Mouse (Mus musculus) T-helper 2 cell (primary cell): ENCODE results near the gene Tmed6.

Source experiments
- in situ Hi-C: fragments of 300-600 bp; cut with MboI, MseI; formaldehyde crosslinking; loops from one replicate; pipeline ENCODE4 v1.15.1; 2025; ENCODE audit warnings: high pct_unique_total_duplicates

Tmed6 gene

DNA sequence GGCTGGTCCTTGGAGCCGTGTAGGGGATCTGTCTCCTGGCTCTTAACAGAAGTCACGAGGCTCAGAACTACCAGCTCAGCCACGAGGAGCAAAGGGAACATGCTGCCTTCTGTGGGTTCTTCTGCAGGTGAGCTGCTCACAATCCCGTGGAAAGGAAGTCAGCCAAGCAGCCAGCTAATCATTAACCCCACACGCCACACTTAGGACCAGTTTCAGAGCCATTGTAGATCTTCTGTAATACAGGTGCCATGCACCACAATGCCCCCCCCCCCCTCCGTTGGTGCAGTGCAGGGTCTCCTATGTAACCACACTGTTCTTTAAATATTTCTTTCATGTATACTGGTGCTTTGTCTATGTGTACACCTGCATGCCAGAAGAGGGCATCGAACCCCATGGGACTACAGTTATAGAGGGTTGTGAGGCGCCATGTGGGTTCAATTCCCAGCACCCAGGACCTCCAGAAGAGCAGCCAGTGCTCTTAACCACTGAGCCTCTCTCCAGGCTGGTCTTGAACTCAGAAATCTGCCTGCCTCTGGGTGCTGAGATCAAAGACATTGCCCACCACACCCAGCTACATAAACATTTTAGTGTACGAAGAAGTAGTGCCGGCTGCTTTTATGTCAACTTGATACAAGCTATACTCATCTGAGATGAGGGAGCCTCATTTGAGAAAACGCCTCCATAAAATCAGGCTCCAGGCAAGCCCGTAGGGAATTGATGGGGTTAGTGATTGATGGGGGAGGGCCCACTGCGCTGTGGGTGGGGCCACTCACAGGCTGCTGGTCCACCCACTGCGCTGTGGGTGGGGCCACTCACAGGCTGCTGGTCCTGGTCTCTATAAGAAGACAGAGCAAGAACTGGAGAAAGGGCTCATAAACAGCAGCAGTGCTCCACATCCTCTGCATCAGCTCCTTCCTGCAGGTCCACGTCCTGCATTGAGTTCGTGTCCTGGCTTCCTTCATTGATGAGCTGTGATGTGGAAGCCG is at the start of gene Tmed6:
Gene Tmed6, minus strand, starts transcription at position 134 of the 986 bp plus-strand sequence.
- in situ Hi-C loops = no loop called here

DNA sequence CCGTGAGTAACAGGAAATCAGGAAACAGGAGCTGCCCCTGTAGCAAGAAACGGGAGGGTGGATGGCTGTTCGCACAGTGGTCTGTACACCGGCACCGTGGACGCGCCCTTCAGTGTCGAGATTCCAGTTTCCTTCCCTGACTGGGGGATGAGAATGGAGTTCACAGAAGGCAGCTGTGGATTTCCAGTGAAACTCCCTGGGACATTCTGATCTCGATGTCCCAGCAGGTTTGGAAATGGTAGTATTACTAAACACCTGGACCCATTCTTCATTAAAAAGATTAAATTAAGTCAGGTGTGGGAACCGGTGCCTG is 49.5 kb upstream of the Tmed6 start:
- in situ Hi-C loops = loop anchor here (25.0 kb wide), 1 partner anchor 197 kb away; no protein-coding TSS in a partner anchor

DNA sequence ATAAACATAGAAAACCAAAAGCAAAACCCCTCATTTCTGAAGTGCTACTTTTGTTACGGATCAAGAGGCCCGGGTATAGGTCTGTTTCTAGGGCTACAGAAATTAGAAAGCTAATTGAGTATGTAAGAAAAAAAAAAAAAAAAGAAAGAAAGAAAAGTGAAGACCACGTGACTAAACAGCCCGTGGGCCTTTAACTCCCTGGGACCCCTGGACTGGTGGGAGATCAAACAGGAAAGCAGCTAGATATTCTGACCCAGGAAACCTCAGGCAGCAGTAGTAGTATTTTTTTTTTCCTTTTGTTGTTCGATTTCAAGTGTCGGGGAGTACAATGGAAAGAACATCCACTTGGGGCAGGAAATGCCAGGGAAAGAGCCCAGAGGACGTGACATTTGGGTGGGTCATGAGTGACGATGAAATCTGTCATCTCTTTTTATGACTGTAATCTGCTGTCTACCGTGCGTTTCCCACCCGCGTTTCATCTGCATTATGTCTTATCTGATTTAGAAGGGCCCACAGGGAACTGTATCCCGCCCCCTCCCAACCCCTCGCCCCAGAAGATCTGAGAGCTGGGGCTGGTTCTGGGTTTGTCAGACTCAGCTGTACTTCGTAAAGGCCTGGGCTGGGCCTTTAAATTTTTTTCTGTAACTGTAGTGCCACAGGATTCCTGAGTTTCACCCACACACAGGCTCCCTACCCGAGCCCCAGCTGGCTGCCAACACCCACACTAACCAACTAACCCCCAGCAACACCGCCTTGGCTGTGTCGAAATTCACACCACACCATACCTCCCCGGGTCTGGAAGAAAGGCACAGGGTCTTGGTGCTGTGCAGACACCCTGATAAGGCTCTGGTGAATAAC is 48.9 kb upstream of the Tmed6 start:
- in situ Hi-C loops = loop anchor here (25.0 kb wide), 1 partner anchor 198 kb away; no protein-coding TSS in a partner anchor

DNA sequence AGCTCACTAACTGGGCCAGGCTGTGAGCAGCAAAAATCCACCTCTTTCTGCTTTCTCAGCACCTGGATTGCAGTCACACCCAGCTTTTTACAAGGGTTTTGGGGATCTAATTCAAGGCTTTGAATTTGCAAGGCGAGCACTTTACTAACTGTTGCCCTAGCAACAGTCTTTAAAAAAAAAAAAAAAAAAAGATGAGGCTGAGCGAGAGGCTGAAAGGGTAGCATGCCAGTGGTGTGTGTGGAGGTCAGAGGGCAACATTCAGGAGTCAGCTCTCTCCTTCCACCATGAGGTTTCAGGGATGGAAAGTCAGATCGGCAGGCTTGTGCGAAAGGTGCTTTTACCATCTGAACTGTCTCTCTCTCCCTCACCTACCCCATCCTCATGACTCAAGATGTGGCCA is 47.8 kb upstream of the Tmed6 start:
- in situ Hi-C loops = loop anchor here (25.0 kb wide), 1 partner anchor 199 kb away; no protein-coding TSS in a partner anchor

DNA sequence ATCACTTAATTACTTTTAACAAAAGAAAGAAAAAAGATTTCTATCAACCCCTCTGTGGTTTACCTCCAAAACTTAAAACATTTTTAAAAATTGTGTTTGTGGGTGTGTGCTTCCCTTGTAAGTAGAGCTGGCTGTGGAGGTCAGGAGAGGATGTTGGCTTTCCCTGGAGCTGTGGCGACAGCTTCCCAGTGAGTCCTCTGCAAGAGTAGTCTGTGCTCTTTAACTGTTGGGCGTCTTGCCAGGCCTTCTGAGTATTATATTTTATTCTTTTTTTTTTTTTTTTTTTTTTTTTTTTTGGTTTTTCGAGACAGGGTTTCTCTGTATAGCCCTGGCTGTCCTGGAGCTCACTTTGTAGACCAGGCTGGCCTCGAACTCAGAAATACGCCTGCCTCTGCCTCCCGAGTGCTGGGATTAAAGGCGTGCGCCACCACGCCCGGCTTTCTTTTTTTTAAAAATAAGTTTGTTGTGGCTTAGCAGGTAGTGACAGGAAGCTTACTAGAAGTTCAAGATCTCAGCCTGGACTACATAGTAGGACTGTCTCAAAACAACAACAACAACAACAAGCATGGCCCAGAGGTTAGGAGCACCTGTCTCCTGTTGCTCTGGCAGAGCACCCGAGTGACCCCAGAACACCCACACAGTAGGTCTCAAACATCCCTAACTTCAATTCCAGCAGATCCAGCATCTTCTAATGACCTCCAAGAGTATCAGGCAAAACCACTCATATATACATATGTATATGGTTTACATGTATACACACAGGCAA is 46.1 kb upstream of the Tmed6 start:
- in situ Hi-C loops = loop anchor here (25.0 kb wide), 1 partner anchor 201 kb away; no protein-coding TSS in a partner anchor

DNA sequence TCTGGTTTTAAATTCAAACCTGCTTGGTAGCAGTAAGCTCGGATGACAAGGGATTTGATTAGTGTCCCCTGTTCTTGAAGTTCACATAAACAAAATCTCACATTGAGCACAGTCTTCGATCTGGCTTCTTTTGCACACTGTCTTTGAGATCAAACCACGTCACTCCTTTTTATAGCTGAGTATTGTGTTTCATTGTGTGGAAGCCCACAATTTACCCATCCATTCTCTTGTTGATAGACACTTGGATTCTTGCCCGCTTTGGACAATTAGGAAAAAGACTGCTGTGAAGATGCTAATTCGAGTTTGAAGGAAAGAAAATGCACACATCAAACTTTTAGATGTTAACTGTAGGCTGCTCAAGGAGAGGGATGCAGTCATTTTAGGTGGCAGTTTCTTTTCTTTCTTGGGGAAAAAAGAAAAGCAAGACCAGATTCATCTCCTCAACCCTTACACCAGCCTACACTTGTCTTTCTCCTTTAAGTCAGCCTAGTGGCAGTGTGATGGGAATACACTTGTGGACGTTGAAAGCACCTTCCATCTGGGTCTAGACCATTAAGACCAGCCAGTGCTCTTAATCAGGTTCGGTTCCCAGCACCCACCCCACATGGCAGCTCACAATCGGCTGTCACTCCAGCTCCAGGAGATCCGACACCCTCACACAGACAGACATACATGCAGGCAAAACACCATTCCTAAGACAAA is 45.3 kb upstream of the Tmed6 start:
- in situ Hi-C loops = loop anchor here (25.0 kb wide), 1 partner anchor 202 kb away; no protein-coding TSS in a partner anchor

DNA sequence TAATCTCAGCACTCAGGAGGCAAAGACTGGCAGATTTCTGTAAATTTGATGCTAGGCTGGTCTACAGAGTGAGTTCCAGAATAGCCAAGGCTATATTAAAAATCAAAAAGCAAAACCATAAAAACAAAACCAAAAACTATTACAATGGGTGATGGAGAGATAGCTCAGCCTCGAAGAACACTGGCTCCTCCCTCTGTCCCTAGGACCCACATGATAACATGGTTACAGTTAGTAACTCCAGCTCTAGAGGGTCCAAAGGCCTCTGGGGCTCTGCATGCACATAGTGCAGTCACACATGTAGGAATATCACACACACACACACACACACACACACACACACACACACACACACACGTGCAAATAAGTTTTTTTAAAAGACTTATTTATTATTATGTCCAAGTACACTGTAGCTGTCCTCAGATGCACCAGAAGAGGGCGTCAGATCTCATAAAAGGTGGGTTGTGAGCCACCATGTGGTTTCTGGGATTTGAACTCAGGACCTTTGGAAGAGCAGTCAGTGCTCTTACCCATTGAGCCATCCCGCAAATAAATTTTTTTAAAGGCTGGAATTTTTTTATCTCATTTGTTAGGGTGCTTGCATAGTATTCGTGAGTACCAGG is 44.5 kb upstream of the Tmed6 start:
- in situ Hi-C loops = loop anchor here (25.0 kb wide), 1 partner anchor 202 kb away; no protein-coding TSS in a partner anchor

DNA sequence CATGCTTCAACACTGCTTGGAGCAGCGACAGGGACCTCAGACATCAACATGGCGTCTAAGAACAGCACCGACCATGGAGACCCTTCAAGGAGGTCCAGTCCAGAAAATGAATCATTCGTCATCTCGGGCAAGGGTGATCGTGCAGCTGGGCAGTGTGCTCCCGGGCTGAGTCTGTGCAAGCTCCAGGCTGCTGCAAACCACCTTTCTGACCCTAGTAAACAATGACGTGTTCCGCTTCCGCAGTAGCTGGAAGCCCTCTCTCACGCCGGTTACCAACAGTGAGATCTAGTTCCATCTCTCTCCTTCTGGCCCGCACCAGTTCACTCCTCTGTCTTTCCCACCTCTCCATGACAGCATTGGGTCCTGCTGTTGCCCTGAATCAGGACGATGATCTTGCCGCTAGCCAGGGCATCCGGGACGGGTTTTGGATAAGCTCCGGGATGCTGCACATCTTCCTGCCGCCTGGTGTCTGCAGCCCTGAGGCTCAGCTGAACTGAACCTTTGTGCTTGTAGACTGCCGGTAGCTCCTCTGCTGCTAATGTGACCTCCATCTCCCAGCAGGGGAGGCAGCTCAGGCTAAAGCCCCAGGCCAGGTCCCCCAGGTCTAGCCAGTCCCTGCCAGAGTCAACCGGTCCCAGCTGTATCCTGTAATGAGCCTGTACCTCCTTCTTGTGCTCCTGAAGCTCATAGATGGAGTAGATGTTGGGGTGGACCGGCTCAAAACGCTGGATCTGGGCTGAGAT is 43.7 kb upstream of the Tmed6 start:
- in situ Hi-C loops = loop anchor here (25.0 kb wide), 1 partner anchor 203 kb away; no protein-coding TSS in a partner anchor

DNA sequence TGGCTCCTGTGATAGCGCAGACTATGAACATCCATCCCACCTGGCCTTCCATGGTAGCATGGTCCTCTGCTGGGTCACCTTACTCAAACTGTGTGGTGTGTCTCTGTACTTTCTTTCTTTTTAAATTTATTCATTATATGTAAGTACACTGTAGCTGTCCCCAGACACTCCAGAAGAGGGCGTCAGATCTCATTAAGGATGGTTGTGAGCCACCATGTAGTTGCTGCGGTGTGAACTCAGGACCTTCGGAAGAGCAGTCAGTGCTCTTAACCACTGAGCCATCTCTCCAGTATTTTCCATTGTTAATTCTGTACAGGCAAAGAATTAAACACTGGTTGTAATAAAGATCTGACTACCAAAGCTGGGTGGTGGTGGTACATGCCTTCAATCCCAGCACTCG is 42.6 kb upstream of the Tmed6 start:
- in situ Hi-C loops = loop anchor here (25.0 kb wide), 1 partner anchor 204 kb away; no protein-coding TSS in a partner anchor

DNA sequence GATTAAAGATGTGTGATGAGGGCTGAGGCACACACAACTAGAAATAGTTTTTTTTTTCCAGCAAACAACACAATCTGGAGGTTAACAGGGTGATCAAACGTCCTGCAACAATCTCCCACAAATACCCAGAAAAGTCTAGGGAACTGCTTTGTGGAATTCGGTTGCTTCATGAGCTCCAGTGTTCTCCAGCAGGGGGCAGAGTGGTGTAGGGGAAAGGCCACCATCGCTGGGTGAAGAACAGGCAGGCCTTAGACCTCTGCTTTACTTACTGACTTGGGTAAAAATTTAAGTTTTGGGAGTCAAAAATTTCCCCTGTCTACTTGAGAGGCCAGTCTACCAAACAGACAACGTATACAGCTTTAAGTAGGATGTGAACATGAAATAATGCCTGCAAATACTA is 39.1 kb upstream of the Tmed6 start:
- in situ Hi-C loops = loop anchor here (25.0 kb wide), 1 partner anchor 208 kb away; no protein-coding TSS in a partner anchor

DNA sequence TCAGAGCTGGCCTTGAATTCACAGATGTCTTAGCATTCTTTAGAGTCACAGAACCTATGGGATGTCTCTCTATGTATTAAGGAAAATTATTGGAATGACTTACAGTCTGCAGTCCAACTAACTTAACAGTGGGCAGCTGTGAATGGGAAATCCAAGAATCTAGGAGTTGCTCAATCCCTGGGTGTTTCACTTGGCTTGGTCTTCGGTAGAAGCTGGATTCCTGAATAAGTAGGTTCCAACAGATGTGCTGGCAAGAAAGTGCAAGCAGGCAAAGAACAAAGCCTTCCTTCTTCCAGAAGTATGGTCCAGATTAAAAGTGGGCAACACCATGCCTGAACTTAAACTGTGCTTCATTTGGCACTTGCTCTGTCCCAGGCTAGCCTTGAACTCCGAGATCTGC is 35.2 kb upstream of the Tmed6 start:
- in situ Hi-C loops = loop anchor here (25.0 kb wide), 1 partner anchor 212 kb away; no protein-coding TSS in a partner anchor

DNA sequence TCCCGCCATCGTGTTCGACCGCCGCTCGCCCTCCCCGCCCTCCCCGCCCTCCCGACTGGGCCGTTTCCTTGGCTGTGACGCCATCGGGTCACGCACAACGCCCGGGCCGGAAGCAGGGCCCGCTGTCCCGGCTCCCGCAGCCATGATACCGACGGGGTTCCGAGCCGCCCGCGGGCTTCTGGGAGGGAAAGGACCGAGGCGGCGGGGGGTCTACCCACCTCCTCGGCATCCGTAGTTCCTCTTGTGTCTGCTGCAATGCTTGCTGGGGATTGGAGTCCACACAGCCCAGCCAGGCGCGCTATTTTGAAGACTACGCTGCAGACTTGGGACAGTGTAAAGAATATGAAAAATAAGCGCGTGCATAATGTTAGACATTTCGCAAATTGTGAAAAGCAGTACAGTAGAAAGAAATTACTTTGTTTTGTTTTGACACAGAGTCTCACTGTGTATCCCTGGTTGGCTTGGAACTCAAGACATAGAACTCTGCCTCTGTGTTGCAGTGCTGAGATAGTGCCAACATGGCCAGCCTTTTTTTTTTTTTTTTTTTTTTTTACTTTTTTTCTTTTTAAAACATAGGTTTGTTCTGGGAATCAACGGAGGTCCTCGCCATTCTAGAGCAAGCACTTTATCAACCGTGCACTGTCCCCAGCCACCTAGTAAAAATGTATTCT is 31.1 kb upstream of the Tmed6 start, which contains the start of gene Terf2:
Gene Terf2, minus strand, starts transcription at position 182 of the 671 bp plus-strand sequence.
- in situ Hi-C loops = no loop called here

DNA sequence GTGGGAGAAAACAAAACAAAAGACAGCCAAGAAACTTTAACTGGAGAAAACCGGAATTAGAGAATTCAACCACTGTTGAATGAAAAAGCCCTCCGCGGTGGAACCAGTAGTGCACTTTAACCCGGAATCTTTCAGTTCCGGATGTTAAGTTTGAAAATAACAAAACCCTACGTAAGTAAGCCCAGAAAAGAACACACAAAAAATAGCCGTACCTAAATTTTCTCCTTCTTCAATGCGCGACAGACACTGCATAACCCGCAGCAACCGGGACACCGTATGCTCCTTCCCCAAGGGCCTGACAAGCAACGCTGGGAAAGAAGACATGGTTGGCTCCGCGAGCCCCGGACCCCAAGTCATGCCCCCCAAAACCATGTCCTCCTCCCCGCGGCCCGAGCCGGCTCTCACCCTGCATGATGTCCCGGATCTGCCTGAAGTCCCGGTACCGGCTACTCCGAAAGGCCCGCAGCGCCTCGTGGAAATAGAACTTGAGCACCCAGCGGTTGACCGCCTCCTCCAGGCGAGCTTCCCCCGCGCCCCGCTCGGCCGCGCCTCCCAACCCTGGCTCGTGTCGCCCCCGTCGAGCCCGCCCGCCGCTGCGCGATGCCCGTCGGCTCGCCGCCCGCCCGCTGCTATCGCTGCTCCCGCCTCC is 30.4 kb upstream of the Tmed6 start:
- in situ Hi-C loops = no loop called here

DNA sequence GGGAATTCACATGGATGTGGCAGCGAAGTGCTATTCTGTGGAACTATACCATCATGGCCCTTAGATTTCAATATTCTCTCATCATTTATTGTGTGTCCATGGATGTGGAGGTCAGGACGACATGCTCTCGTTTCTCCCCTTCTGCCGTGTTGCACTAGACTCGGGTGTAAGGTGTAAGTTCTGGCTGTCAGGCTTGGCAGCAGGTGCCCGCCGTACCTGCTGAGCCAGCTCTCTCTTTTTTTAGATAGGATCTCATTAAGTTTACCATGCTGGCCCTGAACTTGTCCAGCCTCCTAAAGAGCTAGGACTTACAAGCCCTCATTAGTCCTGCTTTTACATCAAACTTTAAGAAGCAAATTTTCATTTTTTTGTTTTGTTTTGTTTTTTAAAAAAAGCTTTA is 25.1 kb upstream of the Tmed6 start:
- in situ Hi-C loops = no loop called here

DNA sequence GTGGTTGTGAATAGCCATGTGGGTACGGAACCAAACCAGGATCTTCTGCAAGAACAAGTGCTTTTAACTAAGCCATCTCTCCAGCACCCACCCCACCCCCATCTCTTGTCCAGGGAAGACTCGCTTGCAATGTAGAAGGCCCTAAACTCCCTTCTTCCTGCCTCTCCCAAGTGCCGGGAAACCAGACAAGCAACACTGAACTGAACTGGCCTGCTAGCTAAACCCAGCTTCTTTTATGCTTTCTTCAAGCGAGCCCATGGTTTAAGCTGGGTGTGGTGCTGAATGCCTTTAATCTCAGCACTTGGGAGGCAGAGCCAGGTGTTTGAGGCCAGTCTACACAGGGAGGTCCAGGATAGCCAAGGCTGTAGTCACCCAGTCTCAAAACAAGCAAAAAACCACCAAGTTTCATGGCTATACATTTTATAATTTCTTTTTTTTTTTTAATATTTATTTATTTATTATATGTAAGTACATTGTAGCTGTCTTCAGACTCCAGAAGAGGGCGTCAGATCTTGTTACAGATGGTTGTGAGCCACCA is 23.2 kb upstream of the Tmed6 start:
- in situ Hi-C loops = no loop called here

DNA sequence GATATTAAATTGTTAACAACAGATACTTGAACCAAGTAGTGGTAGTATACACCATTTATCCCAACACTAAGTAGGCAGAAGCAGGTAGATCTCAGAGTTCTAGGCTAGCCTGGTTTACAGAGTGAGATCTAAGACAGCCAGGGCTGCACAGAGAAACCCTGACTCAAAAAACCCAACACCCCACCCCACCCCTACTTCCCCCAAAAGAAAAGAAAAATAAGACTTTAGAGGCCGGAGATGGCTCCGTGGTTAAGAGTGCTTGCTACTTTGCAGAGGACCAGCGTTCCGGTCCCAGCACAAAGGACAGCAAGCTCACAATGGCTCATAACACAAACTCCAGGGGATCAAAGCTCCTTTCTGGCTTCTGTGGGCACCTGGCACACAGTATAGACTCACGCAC is 20.6 kb upstream of the Tmed6 start:
- in situ Hi-C loops = no loop called here

DNA sequence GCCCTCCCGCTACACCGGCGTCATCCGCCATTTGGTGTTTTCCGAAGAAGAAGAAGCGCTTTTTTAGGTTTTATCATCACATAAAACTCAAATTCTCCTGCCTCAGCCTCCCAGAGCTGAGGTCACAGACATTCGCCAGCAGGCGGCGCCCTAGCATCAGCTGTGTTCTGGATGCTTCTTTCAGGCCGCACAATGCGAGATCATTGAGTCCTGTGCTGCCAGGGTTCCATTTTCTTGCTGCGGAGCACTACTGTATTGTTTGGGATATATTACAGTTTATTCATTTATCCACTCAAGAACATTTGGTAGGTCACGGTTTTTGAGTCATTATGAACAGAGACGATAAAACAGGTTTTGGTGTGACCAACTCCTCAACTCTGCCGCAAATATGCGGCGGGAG is 19.9 kb upstream of the Tmed6 start:
- in situ Hi-C loops = no loop called here
